Mouse (Mus musculus): ENCODE measurements around the gene Gm29609.

DNA sequence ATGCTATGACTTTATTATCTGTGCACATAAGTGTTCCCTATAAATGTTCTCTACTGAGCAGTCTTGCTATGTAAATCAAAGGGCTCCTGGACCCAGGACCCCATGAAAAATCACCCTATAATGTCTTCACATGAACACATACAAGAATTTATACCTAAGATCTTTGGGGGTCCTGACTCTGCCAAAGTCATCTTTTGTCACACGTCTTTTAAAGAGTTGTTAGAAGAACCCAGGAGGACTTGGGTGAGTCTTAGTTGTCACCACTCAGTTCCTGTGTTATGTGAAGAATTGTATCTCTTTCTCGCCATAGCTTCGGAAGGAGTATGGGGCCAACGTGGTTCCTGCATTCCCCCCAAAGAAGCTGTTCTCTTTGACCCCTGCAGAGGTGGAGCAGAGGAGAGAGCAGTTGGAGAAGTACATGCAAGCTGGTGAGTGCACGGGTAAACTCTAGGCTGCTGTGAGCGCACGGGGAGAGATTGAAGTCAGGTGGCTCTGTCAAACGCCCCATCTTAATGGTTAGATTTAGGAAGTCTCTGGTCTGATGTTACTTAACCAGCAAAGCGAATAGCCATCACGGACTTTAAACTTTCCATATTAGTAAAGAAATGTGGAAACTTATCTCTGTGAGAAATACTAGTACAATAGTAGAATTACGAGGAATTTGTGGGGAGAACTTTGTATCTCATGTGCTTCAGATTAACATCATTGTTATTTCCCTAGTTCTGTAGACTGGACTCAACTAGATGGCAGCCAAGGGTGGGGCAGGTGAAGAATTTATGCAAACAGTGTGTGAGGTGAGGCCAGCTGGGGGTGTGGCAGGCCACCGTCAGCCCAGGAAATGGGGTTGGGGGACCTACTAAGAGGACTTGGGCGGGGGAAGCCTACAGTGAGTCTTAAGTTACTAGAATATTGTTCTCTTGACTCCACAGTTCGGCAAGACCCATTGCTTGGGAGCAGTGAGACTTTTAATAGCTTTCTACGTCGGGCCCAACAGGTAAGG lies 15.1 kb upstream of the Gm29609 start:
- TF ChIP-seq CTCF (IDR thresholded peaks at IDR 0.05; ENCODE audit: insufficient read depth, low read depth, low read length) (no peak), POLR2A (IDR thresholded peaks at IDR 0.05; ENCODE audit: insufficient read depth, low read depth, low read length) (no peak)
